Mouse (Mus musculus): Measurements from ENCODE around the gene Zswim1. TPM values are rescaled to one million over a fixed set of nuclear protein-coding genes. Genes with fewer than 3 reads are reported as not detected.
A peak's percentile ranks its signal among the peaks of the same experiment; 100 is the strongest.
"Not testable (repeated sequence)": the region's sequence is repeated elsewhere in the genome, so short reads cannot be mapped to it uniquely, and the experiment has no call there.

The Zswim1 gene
- polyA plus RNA-seq, 1 experiment from 2014 or later: 22.8 TPM

GRCm38 (mm10) chr2:164833314-164833959, 11.0 kb downstream of the Zswim1 start, which contains the start of gene Neurl2:
Gene Neurl2 (minus strand): TSS chr2:164833456.
- Histone ChIP-seq H3K27ac (replicated peaks) (peak within 1 kb of the TSS; percentile 82), H3K4me3 (peak within 1 kb of the TSS; percentile 81), H3K27me3 (no peaks in the 10 kb centered on the region), H3K9ac (replicated peaks) (peak within 1 kb of the TSS; percentile 73), H3K4me1 (peaks cover 23% of the 10 kb centered on the region), H3K4me2 (replicated peaks) (peak within 1 kb of the TSS; percentile 100), H3K36me3 (peaks cover 9% of the 10 kb centered on the region), H3K9me3 (no peaks in the 10 kb centered on the region)
- under 1% methylated on average over 31 of the region's 31 CpGs for WGBS
- ATAC-seq (replicated peaks): peak; percentile 65

DNA sequence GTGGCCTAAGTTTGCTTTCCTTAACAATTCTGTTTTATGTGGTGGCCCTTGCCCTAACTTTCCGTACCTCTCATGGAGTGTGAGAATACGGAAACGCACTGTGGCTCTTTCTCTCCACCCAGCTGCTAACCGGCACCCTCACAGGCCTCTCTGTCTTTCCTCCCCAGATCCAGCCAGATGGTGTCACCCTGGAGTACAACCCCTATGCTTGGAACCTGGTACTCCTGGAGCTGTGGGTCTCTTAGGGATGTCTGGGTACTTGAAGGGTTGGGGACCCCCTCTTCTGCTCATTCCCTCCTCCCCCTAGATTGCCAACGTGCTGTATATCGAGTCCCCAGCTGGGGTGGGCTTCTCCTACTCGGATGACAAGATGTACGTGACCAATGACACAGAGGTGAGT, 12.0 kb downstream of the Zswim1 start:
- Histone ChIP-seq H3K4me3 (peak overlapping the region; percentile 81), H3K36me3 (peaks cover 16% of the 10 kb centered on the region), H3K4me2 (replicated peaks) (peak overlapping the region; percentile 100), H3K27me3 (no peaks in the 10 kb centered on the region), H3K9ac (replicated peaks) (peak overlapping the region; percentile 73), H3K4me1 (peaks cover 23% of the 10 kb centered on the region), H3K27ac (replicated peaks) (no peak overlapping the region), H3K9me3 (no peaks in the 10 kb centered on the region)
- ATAC-seq (replicated peaks): no peak
- 52% methylated on average over 8 of the region's 8 CpGs for WGBS

DNA sequence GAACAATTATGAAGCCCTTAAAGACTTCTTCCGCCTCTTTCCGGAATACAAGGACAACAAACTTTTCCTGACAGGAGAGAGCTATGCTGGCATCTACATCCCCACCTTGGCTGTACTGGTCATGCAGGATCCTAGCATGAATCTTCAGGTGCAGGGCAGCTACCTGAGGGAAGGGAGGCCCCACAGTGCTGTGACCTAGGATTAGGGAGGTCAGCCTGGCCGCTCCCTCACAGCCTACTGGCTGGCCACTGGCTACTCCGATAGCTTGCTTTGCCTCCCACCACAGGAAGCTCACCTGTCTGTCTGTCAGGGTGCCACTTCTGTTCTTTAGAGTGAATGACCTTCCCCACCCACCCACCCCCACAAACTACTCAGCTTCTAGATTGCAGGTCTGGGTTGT, 12.7 kb downstream of the Zswim1 start:
- Histone ChIP-seq H3K36me3 (peaks cover 20% of the 10 kb centered on the region), H3K4me2 (replicated peaks) (no peak overlapping the region), H3K4me3 (0 out of 2 replicates have a peak overlapping the region, but pooled peaks have one; percentile 81), H3K4me1 (peaks cover 23% of the 10 kb centered on the region), H3K9ac (replicated peaks) (no peak overlapping the region), H3K27me3 (no peaks in the 10 kb centered on the region), H3K27ac (replicated peaks) (no peak overlapping the region), H3K9me3 (no peaks in the 10 kb centered on the region)
- no peak for ATAC-seq (replicated peaks)
- WGBS: 91% methylated on average over 4 of the region's 4 CpGs

DNA sequence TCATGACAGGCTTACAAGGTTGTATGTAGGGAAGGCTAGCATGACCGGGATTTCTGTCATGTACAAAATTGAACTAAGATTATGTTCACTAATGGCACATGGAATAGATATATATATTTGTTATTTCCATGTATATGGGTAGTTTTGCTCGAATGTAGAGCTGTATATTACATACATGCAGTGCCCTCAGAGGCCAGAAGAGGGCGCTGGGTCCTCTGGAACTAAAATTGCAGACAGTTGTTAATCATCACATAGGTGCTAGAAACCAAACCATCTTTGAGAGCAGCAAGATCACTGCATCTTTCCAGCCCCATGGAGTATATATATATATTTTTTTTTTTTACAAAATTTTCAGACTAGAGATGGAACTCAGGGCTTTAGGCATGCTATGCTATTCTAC, 23.3 kb downstream of the Zswim1 start:
- no peak overlapping the region for H3K27ac ChIP-seq (replicated peaks)
- H3K4me1 ChIP-seq: no peaks in the 10 kb centered on the region
- whole genome bisulfite sequencing: 54% methylated on average over 3 of the region's 3 CpGs
- no peaks in the 10 kb centered on the region for H3K36me3 ChIP-seq
- no peak for ATAC-seq (replicated peaks)
- H3K4me2 ChIP-seq (replicated peaks): no peak overlapping the region
- H3K9me3 ChIP-seq: no peaks in the 10 kb centered on the region
- H3K4me3 ChIP-seq: no peak overlapping the region
- no peaks in the 10 kb centered on the region for H3K27me3 ChIP-seq
- H3K9ac ChIP-seq (replicated peaks): no peak overlapping the region

- Histone ChIP-seq H3K9me3 (no peaks in the 10 kb centered on the region), H3K27ac (replicated peaks) (no peak overlapping the region), H3K9ac (replicated peaks) (no peak overlapping the region), H3K4me1 (no peaks in the 10 kb centered on the region), H3K4me3 (no peak overlapping the region), H3K27me3 (peaks cover 4% of the 10 kb centered on the region), H3K4me2 (replicated peaks) (no peak overlapping the region), H3K36me3 (no peaks in the 10 kb centered on the region)
- WGBS: 90% methylated on average over 8 of the region's 8 CpGs
- no peak for ATAC-seq (replicated peaks)
These were observed 27.6 kb downstream of the Zswim1 start for GRCm38 (mm10) chr2:164850061-164850460.

DNA sequence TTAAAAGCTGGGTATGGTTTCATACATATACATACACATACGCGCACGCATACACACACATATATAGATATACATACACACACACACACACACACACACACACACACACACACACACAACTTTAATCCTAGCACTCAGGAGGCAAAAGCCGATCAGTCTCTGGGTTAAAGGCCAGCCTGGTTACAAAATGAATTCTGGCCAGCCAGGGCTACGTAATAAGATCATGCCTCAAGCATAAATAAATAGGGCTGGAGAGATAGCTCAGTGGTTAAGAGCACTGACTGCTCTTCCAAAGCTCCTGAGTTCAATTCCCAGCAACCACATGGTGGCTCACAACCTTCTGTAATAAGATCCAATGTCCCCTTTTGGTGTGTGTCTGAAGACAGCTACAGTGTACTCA, 33.1 kb downstream of the Zswim1 start:
- not testable (repeated sequence) for H3K27ac ChIP-seq (replicated peaks); H3K4me2 ChIP-seq (replicated peaks); H3K9ac ChIP-seq (replicated peaks); H3K9me3 ChIP-seq; H3K4me3 ChIP-seq; H3K36me3 ChIP-seq; ATAC-seq (replicated peaks)
- Histone ChIP-seq H3K27me3 (peaks cover 37% of the 10 kb centered on the region), H3K4me1 (peaks cover 21% of the 10 kb centered on the region)
- 82% methylated on average over 5 of the region's 5 CpGs for WGBS

GRCm38 (mm10) chr2:164856309-164857100, 34.0 kb downstream of the Zswim1 start:
- Histone ChIP-seq H3K9ac (replicated peaks) (peak overlapping the region; percentile 39), H3K9me3 (no peaks in the 10 kb centered on the region), H3K4me2 (replicated peaks) (peak overlapping the region; percentile 90), H3K27ac (replicated peaks) (no peak overlapping the region), H3K4me3 (peak overlapping the region; percentile 44), H3K27me3 (peaks cover 37% of the 10 kb centered on the region), H3K4me1 (peaks cover 21% of the 10 kb centered on the region), H3K36me3 (no peaks in the 10 kb centered on the region)
- ATAC-seq (replicated peaks): peak; percentile 8; the same call in 1 of the 2 replicates
- 2% methylated on average over 42 of the region's 42 CpGs for WGBS

GRCm38 (mm10) chr2:164857101-164857821, 34.8 kb downstream of the Zswim1 start, which contains the start of gene Pltp:
Gene Pltp (minus strand): TSS chr2:164857711.
- peak; percentile 57 for ATAC-seq (replicated peaks)
- H3K27ac ChIP-seq (replicated peaks): no peak within 1 kb of the TSS

GRCm38 (mm10) chr2:164857842-164858553, 35.5 kb downstream of the Zswim1 start:
- Histone ChIP-seq H3K9ac (replicated peaks) (no peak overlapping the region), H3K4me1 (peaks cover 31% of the 10 kb centered on the region), H3K9me3 (no peaks in the 10 kb centered on the region), H3K4me3 (peak overlapping the region; percentile 44), H3K36me3 (no peaks in the 10 kb centered on the region), H3K4me2 (replicated peaks) (peak overlapping the region; percentile 90), H3K27me3 (peaks cover 37% of the 10 kb centered on the region), H3K27ac (replicated peaks) (no peak overlapping the region)
- ATAC-seq (replicated peaks): no peak
- WGBS: 3% methylated on average over 19 of the region's 19 CpGs

More at GRCm38 (mm10) chr2:164857101-164857821, 34.8 kb downstream of the Zswim1 start, which contains the start of gene Pltp:
- H3K9me3 ChIP-seq: no peaks in the 10 kb centered on the region
- H3K27me3 ChIP-seq: peaks cover 37% of the 10 kb centered on the region
- H3K36me3 ChIP-seq: no peaks in the 10 kb centered on the region
- H3K4me2 ChIP-seq (replicated peaks): peak within 1 kb of the TSS; percentile 90
- WGBS: under 1% methylated on average over 45 of the region's 47 CpGs
- peaks cover 26% of the 10 kb centered on the region for H3K4me1 ChIP-seq
- H3K4me3 ChIP-seq: peak within 1 kb of the TSS; percentile 44
- peak within 1 kb of the TSS; percentile 39 for H3K9ac ChIP-seq (replicated peaks)

GRCm38 (mm10) chr2:164859155-164859554, 36.7 kb downstream of the Zswim1 start:
- no peaks in the 10 kb centered on the region for H3K36me3 ChIP-seq
- H3K4me1 ChIP-seq: peaks cover 31% of the 10 kb centered on the region
- H3K27ac ChIP-seq (replicated peaks): no peak overlapping the region
- no peaks in the 10 kb centered on the region for H3K9me3 ChIP-seq
- no peak for ATAC-seq (replicated peaks)
- H3K4me3 ChIP-seq: no peak overlapping the region
- WGBS: 72% methylated on average over 2 of the region's 2 CpGs
- H3K9ac ChIP-seq (replicated peaks): no peak overlapping the region
- H3K4me2 ChIP-seq (replicated peaks): no peak overlapping the region
- H3K27me3 ChIP-seq: peaks cover 37% of the 10 kb centered on the region

GRCm38 (mm10) chr2:164859640-164860432, 37.4 kb downstream of the Zswim1 start:
- Histone ChIP-seq H3K36me3 (no peaks in the 10 kb centered on the region), H3K9ac (replicated peaks) (no peak overlapping the region), H3K27me3 (peaks cover 36% of the 10 kb centered on the region), H3K4me3 (no peak overlapping the region), H3K4me1 (peaks cover 31% of the 10 kb centered on the region), H3K27ac (replicated peaks) (no peak overlapping the region), H3K9me3 (no peaks in the 10 kb centered on the region), H3K4me2 (replicated peaks) (no peak overlapping the region)
- WGBS: 64% methylated on average over 9 of the region's 9 CpGs
- no peak for ATAC-seq (replicated peaks)
